Mouse (Mus musculus): ENCODE results near the gene Tmem208.
"Not testable (repeated sequence)": the region's sequence is repeated elsewhere in the genome, so short reads cannot be mapped to it uniquely, and the experiment has no call there.

The Tmem208 gene

DNA sequence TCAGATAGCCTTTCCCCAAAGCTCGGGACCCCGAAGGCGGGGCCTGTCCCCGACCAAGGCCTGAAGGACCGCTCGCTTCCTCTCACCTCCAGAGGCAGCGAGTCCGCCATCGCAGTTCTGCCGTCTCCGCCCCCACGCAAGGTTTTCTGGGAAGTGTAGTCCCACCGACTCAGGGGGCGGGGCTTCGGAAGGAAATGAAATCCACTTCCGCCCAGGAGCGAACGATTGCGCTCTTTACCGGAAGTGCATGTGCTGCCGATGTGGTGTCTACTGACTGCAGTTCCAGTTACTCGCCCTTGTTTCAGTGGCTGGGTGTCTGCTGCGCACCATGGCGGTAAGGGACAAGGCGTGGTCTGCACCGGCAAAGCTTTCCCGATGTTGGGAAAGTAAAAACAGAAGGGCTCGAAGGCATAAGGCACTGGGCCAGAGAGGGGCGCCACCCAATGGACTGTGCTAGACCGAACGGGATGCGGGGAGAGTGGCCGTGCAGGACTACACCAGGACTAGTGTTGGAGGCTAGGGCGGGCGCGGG lies at the start of gene Tmem208, which contains the start of gene Lrrc29:
Gene Tmem208, plus strand, starts transcription at position 214 of the 532 bp plus-strand sequence.
Gene Lrrc29, minus strand, starts transcription at position 138 of the 532 bp plus-strand sequence.
- peak; percentile 94 to 95 for DNase-seq (ENCODE audit: low spot score in 2 of 2)

DNA sequence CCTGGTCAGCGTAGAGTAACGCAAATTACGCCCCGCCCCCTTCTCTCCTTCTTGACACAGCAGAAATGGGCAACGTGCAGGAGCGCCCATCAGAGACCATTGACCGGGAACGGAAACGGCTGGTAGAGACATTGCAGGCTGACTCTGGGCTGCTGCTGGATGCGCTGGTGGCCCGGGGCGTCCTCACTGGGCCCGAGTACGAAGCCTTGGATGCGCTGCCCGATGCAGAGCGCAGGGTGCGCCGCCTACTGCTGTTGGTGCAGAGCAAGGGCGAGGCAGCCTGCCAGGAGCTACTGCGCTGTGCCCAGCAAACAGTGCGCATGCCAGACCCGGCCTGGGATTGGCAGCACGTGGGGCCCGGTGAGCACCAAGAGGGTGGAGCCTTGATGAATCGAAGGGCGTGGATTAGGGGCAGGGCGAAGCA lies 47.2 kb upstream of the Tmem208 start:
- peak; percentile 82 to 83 for DNase-seq (ENCODE audit: low spot score in 2 of 2)

DNA sequence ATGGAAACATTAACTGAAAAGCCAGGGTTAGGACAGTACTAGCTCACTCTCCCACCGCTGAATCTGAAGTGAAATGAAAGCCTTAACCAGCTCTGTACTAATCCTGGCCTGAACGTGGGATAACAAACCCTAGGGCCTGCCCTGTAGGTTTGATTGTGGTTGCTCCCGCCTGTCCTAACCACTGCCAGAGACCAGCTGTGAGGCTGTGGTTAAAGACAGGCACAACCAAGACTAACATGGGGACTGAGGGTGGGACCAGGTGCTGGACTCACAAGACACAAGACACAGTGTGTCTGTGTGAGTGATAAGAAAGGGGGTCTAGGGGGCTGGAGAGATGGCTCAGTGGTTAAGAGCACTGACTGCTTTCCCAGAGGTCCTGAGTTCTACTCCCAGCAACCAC lies 45.6 kb upstream of the Tmem208 start:
- no peak for DNase-seq (ENCODE audit: low spot score in 2 of 2)

DNA sequence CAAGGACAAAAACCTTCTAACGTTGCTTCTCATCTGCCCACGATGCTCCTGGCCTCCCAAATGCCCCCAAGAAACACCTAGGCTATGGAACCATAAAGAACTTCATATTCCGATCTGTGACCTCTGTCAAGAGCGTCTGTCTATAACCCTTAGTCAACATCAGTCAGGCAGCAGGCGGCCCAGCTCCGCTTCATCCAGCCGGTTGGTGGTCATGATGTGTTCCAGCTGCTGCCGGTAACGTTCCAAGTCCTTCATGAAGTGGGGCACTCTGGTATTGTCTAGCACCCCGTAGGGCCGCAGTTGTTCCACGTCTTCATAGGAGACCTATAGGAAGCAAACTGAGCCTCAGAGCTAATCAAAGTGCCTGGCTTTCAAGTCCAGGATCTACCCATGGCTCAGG lies 44.3 kb upstream of the Tmem208 start:
- DNase-seq (ENCODE audit: low spot score in 2 of 2) = no peak

DNA sequence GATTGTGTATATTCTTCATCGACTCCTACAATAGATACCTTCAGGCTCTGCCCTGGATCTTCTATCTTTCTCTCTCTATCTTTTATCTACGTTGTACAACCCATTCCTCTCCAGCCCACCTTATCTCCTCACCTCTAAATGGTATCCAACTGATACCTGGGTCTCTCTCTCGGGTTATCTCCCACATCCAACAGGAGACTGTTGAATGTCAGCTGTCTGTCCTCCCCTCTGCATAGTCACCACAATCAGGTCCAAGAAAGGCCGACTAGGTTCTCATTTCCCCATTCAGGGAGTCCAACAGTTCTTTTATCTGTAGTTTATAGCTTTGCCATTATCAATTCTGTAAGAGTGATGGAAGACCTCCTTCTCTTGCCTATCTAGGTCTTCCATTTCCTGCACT lies 43.9 kb upstream of the Tmem208 start:
- no peak for DNase-seq (ENCODE audit: low spot score in 2 of 2)

DNA sequence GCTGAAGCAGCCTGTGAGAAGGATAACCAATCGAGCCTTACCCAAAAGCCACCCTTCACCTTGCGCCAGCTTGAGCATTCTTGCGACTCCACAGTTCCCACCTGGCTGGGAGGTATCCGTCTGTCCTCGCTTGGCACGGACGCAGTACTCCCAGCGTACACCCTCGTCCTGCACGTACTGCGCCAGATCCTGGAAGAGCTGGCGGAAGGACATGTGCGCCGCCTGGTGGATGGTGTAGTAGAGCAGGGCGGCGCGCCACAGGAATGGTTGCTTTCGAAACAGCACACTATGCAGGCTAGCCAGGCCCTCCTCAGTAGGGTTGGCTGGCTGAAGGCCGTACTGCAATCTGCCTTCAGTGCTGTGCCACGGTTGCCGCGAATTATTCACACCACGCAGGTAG lies 43.1 kb upstream of the Tmem208 start:
- no peak for DNase-seq (ENCODE audit: low spot score in 2 of 2)

DNA sequence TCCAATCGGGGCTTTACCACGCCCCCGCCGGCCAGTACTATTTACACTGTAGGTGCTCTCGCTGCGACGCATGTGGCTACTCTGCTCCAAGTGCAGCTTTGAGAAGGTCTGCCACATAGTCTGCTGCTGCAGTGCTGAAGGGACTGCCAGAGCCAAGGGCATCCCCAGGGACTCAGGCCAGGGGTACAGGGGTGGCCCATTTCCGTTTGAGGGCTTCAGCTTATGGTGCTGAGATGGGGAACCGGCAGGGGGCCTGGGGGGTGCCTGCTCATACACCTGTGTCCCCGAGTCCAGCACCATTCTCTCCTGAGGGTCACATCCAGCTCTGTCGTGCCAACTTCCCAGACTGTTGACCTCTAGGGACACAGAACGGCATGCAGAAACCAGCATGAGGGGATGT lies 40.6 kb upstream of the Tmem208 start:
- DNase-seq (ENCODE audit: low spot score in 2 of 2) = no peak

DNA sequence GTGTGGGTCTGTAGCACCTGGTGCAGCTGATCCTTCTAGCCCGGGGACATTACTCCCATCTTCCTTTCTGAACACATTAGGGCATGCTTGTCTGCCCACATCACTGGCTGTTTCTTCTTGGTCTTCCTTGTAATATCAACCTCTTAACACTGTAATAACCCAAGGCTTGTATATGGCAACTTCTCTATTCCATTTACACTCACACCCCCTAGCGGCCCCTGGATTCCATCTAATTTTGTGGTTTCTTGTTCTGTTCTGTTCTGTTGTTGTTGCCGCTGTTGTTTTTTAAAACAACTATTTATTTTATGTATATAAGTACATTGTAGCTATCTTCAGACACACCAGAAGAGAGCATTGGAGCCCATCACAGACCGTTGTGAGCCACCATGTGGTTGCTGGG lies 39.2 kb upstream of the Tmem208 start:
- no peak for DNase-seq (ENCODE audit: low spot score in 2 of 2)

DNA sequence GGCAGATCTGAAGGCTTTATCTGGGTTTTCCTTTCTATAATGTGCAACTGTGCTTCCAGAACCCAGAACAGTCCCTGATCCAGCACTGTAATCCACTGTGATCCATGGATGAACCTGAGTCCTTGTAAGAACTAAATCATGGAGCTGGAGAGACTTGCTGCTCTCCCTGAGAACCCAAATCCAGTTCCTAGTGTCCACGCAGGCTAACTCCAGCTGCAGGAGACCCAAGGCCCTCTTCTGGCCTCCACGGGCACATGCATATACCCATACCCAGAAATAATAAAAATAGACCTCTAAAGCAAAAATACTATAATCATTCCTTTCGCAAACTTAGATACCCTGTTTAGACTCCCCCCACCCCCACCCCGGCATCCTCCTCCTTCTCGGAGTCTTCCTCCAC lies 37.9 kb upstream of the Tmem208 start:
- DNase-seq (ENCODE audit: low spot score in 2 of 2) = no peak

DNA sequence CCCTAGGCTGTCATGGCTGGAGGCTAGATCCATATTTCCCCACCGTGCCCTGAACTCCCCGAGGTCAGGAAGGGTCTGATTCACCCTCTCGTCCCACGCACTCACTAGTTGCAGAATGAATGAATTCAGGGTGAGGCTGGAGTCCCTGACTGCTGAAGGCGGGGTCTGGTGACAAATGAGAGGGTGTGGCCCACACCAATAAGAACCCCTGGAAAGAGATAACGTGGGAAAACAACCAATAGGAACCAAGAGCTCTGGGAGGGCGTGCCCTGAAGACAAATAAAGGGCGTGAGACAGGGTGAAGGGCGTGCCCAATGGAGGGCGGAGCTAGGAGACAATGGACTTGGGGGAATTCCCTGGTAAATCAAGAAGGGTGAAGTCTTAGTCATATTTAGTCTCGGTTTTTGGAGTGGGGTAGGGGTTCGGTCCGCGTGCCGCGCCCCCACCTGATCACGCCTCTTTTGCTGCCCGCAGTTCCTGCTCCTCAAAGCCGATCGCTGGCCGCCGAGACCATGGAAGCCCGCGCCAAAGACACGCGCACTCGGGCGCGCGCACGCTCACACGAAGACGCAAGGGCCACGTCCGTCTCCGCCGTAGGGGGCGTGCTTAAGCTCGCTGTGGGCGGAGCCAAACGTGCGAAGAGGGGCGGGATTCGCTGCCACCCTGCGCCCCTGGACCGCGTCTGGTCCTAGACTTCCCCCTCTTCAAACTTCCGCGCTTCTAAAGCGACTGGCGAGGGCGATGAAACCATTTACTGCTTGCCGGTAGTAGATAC lies 37.0 kb upstream of the Tmem208 start:
- peak; percentile 92 for DNase-seq (ENCODE audit: low spot score in 2 of 2)

DNA sequence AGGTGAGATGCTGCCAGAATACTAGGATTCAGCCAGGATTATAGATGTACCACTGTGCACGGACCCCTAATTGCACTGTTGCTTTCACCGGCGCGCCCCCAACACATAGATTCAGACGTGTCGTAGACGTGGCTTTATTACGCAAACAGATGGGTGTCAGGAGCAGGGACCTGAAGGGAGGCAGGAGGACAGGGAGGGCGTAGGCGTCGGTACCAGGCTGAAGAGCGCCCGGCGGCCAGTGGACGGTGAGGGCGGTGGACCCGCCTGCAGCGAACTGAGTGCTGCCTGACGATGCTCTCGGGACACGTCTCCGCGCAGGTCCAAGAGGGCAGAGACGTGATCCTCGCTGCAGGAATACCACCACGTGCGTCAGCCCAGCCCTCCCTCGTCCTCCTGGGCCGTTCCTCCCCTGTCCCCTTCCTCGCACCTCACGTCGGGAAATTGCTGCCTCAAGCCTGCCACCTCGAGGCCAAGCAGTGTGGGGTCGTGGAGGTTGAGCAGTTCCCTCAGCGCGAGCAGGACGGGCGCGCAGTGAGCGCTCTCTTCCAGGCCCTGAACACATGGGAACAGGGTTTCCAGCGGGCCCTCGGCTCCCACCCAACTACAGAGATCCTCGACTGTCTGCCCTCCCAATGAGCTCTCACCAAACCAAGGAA lies 36.2 kb upstream of the Tmem208 start, which contains the start of gene 4931428F04Rik:
Gene 4931428F04Rik, minus strand, starts transcription at position 60 of the 656 bp plus-strand sequence.
- no peak for DNase-seq (ENCODE audit: low spot score in 2 of 2)

DNA sequence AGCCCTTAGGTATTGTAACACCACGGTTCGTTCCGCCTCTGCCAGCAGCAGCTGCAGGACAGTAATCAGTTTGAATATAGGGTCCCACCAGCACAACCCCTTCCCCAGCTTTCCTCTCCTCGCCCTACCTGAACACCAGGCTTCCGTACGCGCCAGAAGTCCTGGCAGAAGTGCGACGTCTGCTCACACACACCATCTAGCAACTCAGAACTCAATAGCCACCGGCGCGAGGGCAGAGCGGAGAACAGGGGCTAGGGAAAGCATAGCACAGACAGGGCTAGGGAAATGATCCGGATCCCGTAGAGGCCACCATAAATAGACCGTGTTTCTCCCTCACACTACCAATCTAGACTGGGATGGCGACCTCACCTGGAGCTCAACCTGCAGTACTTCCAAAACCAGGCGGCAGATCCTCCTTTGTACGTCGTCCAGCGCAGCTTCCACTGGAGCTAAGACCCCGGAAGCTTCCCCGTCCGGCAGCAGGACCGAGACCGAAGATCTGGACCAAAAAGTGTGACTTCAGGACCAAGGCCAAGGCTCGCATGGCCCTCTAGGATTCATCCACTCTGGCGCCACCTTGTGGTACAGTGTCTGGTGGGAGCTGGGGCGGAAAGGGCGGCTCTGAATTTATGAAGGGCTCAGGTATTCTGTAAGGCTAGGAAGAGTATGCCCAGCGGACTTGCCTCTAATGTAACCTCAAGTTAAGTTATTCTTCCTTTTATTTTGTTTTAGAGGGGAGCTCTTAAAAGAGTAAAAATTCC lies 35.4 kb upstream of the Tmem208 start:
- no peak for DNase-seq (ENCODE audit: low spot score in 2 of 2)

DNA sequence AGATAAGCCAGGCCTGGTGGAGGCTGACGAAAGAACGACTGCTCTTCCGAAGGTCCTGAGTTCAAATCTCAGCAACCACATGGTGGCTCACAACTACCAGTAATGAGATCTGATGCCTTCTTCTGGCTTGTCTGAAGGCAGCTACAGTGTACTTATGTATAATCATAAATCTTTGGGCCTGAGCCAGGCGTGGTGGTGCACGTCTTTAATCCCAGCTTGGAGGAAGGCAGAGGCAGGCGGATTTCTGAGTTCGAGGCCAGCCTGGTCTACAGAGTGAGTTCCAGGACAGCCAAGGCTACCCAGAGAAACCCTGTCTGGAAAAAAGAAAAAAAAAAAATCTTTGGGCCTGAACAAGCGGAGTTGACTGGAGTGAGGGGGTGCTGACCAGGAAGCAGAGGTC lies 34.8 kb upstream of the Tmem208 start:
- DNase-seq (ENCODE audit: low spot score in 2 of 2) = not testable (repeated sequence)

DNA sequence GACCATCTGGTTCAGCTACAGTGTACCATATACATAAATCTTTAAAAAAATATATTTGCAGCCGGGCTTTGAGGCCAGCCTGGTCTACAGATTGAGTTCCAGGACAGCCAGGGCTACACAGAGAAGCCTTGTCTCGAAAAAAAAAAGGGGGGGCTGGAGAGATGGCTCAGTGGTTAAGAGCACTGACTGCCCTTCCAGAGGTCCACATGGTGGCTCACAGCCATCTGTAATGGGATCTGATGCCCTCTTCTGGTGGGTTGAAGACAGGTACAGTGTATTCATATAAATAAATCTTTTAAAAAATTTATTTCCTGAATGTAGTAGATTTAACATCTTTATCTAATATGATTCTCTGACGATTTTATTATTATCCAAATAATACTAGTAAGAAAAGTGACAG lies 34.4 kb upstream of the Tmem208 start:
- not testable (repeated sequence) for DNase-seq (ENCODE audit: low spot score in 2 of 2)

DNA sequence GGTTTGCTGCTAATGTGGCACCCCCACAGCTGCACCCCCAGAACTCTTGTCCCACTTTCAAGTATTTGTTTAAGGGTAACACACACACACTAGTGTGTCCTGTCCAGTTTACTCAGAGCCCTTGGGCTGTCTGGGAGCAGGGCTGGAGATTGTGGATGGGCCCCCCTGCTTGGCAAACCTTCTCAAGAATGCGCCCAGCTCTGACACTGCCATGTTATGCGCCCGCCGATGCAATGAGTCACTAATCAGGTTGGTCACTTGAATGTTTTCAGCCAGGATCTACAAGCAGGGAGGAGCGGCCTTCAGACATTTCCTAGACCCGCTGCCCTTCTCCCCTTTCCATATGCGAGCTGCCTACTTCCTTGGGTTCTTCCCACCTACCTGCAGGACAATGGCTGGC lies 33.7 kb upstream of the Tmem208 start:
- DNase-seq (ENCODE audit: low spot score in 2 of 2) = no peak

DNA sequence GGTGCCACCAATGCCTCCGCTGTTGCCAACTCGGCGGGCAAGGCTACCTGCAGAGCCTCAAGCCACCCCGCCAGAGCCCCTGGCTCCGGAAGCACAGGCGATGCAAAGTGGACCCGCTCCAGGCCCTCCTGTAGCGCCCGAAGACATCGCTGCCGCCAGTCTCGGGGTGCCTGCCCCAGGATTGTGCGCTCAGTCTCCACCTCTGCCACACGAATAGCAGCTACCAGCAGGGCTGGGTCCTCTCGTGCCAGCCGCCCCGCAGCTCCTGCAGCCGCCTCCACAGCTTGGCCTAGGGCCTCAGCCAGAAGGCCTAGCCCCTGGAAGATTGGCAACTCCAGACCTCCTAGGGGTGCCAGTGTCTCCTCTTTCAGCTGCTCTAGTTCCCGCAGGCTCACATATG lies 32.7 kb upstream of the Tmem208 start:
- DNase-seq (ENCODE audit: low spot score in 2 of 2) = no peak

DNA sequence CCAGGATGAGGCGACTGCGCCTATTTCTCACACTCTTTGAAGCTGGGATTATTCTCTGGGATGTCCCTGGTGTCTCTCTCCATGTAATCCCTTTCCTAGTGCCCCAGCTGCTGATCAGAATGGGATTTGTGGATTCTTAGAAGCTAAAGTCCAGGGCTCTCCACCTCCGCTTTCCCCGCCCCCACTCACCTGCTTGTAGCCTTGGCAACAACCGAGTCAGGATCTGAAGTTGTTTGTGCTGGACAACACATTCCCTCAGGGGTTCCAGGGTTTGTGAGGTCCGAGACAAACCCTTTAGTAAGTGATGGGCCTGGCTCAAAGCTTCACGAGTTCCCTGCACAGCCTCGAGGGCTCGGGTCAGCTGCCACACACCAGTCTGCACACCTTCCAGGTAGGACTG lies 31.4 kb upstream of the Tmem208 start:
- DNase-seq (ENCODE audit: low spot score in 2 of 2) = no peak

DNA sequence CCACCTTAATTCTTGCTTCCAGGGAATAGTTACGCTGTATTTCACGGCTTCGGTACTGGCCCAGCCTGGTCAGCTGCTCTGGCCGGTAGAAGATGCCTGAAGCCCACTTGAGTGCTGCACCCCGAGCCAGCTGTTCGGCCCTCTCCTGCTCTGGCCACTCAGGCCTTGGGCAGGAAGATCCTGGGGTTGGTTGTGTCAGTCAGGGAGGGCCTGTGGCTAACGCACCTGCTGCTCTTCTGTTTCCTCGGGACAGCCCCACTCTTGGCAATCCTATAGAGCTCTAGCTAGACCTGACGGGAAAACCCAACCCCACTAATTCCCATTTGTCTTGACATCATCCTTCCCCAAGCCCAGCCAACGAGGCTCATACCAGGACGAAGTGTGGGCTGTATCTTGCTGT lies 30.9 kb upstream of the Tmem208 start:
- DNase-seq (ENCODE audit: low spot score in 2 of 2) = no peak

DNA sequence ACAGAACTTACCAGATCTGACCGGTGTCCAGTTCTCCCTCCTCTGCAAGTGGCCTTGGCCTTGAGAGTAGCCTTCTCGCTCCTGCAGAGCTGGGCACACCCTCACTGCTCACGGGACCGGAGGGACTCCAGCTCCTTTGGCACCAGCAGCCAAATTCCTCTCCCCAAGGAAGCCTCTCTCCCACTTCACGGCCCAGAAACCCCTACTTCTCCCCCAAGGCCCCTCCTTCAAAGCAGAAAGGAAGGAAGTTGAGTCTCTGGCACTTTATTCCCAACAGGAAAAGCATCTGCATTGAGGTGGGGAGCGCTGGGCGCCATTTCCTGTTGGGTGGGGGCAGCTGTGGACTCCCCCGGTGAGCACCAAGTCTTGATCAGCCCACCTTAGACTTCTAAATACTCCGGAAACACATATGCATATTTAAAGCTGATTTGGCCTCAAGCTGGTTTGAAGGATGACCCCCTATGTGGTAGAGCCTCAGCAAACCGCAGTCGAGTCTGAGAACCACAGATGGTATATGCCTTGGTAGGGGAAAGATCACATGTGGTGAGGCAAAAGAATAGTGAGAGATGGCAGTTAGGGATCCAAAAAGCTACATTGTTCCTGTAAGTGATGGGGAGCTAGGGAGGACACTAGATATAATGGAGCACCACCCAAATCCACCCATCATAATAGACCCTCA lies 30.1 kb upstream of the Tmem208 start, which contains the start of gene Exoc3l:
Gene Exoc3l, minus strand, starts transcription at position 207 of the 679 bp plus-strand sequence.
- no peak for DNase-seq (ENCODE audit: low spot score in 2 of 2)

DNA sequence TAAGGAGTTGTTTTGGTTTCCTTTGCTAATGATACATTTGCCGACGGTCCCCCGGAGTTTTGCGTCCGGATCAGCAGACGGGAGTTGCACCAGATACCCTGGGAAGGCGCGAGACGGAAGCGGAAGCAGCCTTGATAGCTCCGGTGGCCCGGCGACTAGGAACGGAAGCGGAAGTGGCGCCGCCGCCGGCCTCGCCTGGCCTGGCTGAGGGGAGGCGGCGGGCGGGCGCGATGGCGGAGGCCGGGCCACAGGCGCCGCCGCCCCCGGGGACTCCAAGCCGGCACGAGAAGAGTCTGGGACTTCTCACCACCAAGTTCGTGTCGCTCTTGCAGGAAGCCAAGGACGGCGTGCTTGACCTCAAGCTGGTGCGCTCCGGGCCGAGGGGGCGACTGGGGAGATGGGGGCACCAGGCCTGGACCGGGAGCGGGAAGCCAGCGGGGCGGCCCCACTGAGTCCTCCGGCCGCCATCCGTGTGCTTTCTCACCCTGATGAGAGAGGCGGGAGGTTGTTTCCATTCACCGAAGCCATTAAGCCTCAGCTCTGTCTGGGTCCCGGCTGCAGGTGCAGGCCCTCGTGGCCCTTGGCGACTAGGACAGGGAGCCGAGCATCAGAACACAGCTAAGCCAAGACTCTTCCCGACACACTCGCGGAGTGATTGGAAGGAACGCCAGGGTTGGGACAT lies 28.5 kb upstream of the Tmem208 start, which contains the start of gene E2f4:
Gene E2f4, plus strand, starts transcription at position 153 of the 682 bp plus-strand sequence.
- DNase-seq (ENCODE audit: low spot score in 2 of 2) = peak; percentile 92
